ENCODE assay signal across 8 mouse cellular contexts in genomic region chr10:6885460-6885859, GRCm38 (mm10).
A peak's percentile ranks its signal among the peaks of the same experiment; 100 is the strongest.
DNase-seq lines count a peak whose midpoint lies in the region; ATAC-seq and TF ChIP-seq lines count a peak whose summit lies in the region.

No protein-coding gene starts in this region.

- DNase-seq in heart, adult 2 months = no peak
- no peak for DNase-seq in heart, postnatal 14 days
- peak; percentile 22 for DNase-seq in embryo, embryonic 11.5 days (ENCODE audit: low read depth, low spot score)
- DNase-seq in stomach, postnatal 0 days (ENCODE audit: low spot score) = no peak
- DNase-seq in cerebellum, postnatal 36 days = no peak

- no peak for TF ChIP-seq EP300 in heart, adult 2 months (IDR thresholded peaks at IDR 0.05; ENCODE audit: insufficient read depth, low read depth, low read length)
- TF ChIP-seq EP300 in stomach, postnatal 0 days (optimal IDR thresholded peaks at IDR 0.05) = no peak

- H3K4me3 ChIP-seq in heart, adult 2 months = no peak overlapping the region
- H3K4me3 ChIP-seq in midbrain, embryonic 15.5 days = no peak overlapping the region
- H3K4me3 ChIP-seq in midbrain, embryonic 16.5 days (ENCODE audit: low read depth, low read length) = no peak overlapping the region
- H3K4me3 ChIP-seq in stomach, postnatal 0 days (ENCODE audit: low read depth, low read length) = no peak overlapping the region
- no peak overlapping the region for H3K4me3 ChIP-seq in intestine, embryonic 16.5 days (ENCODE audit: low read length)

- intact Hi-C loops in heart, adult 2 months (cut with DNase I) = loop anchor here (5.0 kb wide), 1 partner anchor 192 kb away; no protein-coding TSS in a partner anchor
- intact Hi-C loops in heart, postnatal 14 days (cut with DNase I) = loop anchor here (2.0 to 10.0 kb wide), 2 partner anchors 189 to 449 kb away; no protein-coding TSS in a partner anchor

- H3K36me3 ChIP-seq in heart, adult 2 months (ENCODE audit: control insufficient read depth, insufficient read depth, low read length) = no peaks in the 10 kb centered on the region
- H3K36me3 ChIP-seq in midbrain, embryonic 15.5 days (replicated peaks) = no peaks in the 10 kb centered on the region
- H3K36me3 ChIP-seq in midbrain, embryonic 16.5 days (ENCODE audit: control insufficient read depth, insufficient read depth, low read length) = no peaks in the 10 kb centered on the region
- no peaks in the 10 kb centered on the region for H3K36me3 ChIP-seq in stomach, postnatal 0 days (ENCODE audit: control insufficient read depth, insufficient read depth, low read length)
- H3K36me3 ChIP-seq in intestine, embryonic 16.5 days (ENCODE audit: control insufficient read depth, insufficient read depth, low read length) = no peaks in the 10 kb centered on the region

- TF ChIP-seq CTCF in heart, adult 2 months (IDR thresholded peaks at IDR 0.05) = peak; percentile 81
- TF ChIP-seq CTCF in stomach, postnatal 0 days (IDR thresholded peaks at IDR 0.05; ENCODE audit: low read depth) = peak; percentile 80

- H3K4me2 ChIP-seq in midbrain, embryonic 15.5 days = no peak overlapping the region
- no peak overlapping the region for H3K4me2 ChIP-seq in midbrain, embryonic 16.5 days (ENCODE audit: low read length)
- H3K4me2 ChIP-seq in stomach, postnatal 0 days (replicated peaks; ENCODE audit: low read depth) = no peak overlapping the region
- no peak overlapping the region for H3K4me2 ChIP-seq in intestine, embryonic 16.5 days (ENCODE audit: low read depth, low read length)

- H3K27me3 ChIP-seq in heart, adult 2 months (ENCODE audit: control insufficient read depth, insufficient read depth, low read length) = no peaks in the 10 kb centered on the region
- no peaks in the 10 kb centered on the region for H3K27me3 ChIP-seq in midbrain, embryonic 15.5 days (replicated peaks)
- no peaks in the 10 kb centered on the region for H3K27me3 ChIP-seq in midbrain, embryonic 16.5 days (ENCODE audit: control insufficient read depth, insufficient read depth, low read depth, low read length)
- no peaks in the 10 kb centered on the region for H3K27me3 ChIP-seq in stomach, postnatal 0 days (ENCODE audit: control insufficient read depth, insufficient read depth, low read length)
- H3K27me3 ChIP-seq in intestine, embryonic 16.5 days (replicated peaks; ENCODE audit: control insufficient read depth, insufficient read depth, low read length) = no peaks in the 10 kb centered on the region

- no peak for TF ChIP-seq POLR2A in heart, adult 2 months (IDR thresholded peaks at IDR 0.05; ENCODE audit: insufficient read depth, low read depth, low read length)

- no peak overlapping the region for H3K9ac ChIP-seq in heart, adult 2 months (ENCODE audit: low read depth, low read length)
- H3K9ac ChIP-seq in midbrain, embryonic 15.5 days = no peak overlapping the region
- no peak overlapping the region for H3K9ac ChIP-seq in midbrain, embryonic 16.5 days (ENCODE audit: low read depth, low read length)
- H3K9ac ChIP-seq in stomach, postnatal 0 days (ENCODE audit: low read length) = no peak overlapping the region
- no peak overlapping the region for H3K9ac ChIP-seq in intestine, embryonic 16.5 days (ENCODE audit: low read depth, low read length)

- ATAC-seq in midbrain, embryonic 15.5 days (replicated peaks) = peak; percentile 54; the same call in 1 of the 2 replicates
- ATAC-seq in midbrain, embryonic 16.5 days = no peak
- no peak for ATAC-seq in stomach, postnatal 0 days (ENCODE audit: low FRiP score, low TSS enrichment)
- ATAC-seq in intestine, embryonic 16.5 days = no peak

- no peaks in the 10 kb centered on the region for H3K79me2 ChIP-seq in heart, adult 2 months (replicated peaks; ENCODE audit: control insufficient read depth, insufficient read depth, low read length)

- H3K27ac ChIP-seq in heart, adult 2 months = no peak overlapping the region
- no peak overlapping the region for H3K27ac ChIP-seq in midbrain, embryonic 15.5 days
- no peak overlapping the region for H3K27ac ChIP-seq in midbrain, embryonic 16.5 days (ENCODE audit: low read length)
- H3K27ac ChIP-seq in stomach, postnatal 0 days (replicated peaks) = no peak overlapping the region
- no peak overlapping the region for H3K27ac ChIP-seq in intestine, embryonic 16.5 days (ENCODE audit: low read length)

- H3K9me3 ChIP-seq in midbrain, embryonic 15.5 days = no peaks in the 10 kb centered on the region
- H3K9me3 ChIP-seq in midbrain, embryonic 16.5 days (replicated peaks; ENCODE audit: control insufficient read depth, low read length, poor library complexity, severe bottlenecking) = no peaks in the 10 kb centered on the region
- no peaks in the 10 kb centered on the region for H3K9me3 ChIP-seq in stomach, postnatal 0 days (ENCODE audit: control insufficient read depth, low read length)
- no peaks in the 10 kb centered on the region for H3K9me3 ChIP-seq in intestine, embryonic 16.5 days (ENCODE audit: control insufficient read depth, low read length)

- WGBS in heart, adult 2 months = 3% methylated on average over 1 of the region's 1 CpGs
- WGBS in midbrain, embryonic 15.5 days = 0% methylated on average over 1 of the region's 1 CpGs
- WGBS in midbrain, embryonic 16.5 days = 0% methylated on average over 1 of the region's 1 CpGs
- 0% methylated on average over 1 of the region's 1 CpGs for WGBS in stomach, postnatal 0 days
- WGBS in intestine, embryonic 16.5 days = 0% methylated on average over 1 of the region's 1 CpGs

- no peaks in the 10 kb centered on the region for H3K4me1 ChIP-seq in heart, adult 2 months (ENCODE audit: control insufficient read depth, insufficient read depth, low read length)
- peaks cover 4% of the 10 kb centered on the region; the same call in 1 of the 2 replicates for H3K4me1 ChIP-seq in midbrain, embryonic 15.5 days
- no peaks in the 10 kb centered on the region for H3K4me1 ChIP-seq in midbrain, embryonic 16.5 days (ENCODE audit: control insufficient read depth, insufficient read depth, low read length)
- H3K4me1 ChIP-seq in stomach, postnatal 0 days (replicated peaks; ENCODE audit: control insufficient read depth, insufficient read depth) = no peaks in the 10 kb centered on the region
- H3K4me1 ChIP-seq in intestine, embryonic 16.5 days (ENCODE audit: control insufficient read depth, insufficient read depth, low read length) = no peaks in the 10 kb centered on the region
